Mouse (Mus musculus) kidney, embryonic 15.5 days (tissue): ENCODE measurements around the gene Pafah1b2. TPM values are rescaled to one million over a fixed set of nuclear protein-coding genes. Genes with fewer than 3 reads are reported as not detected.

Source experiments
- ATAC-seq: fragments of 200-750 bp; cut with Nextera tagmentation; replicated peaks from 2 replicates; pipeline ENCODE4 v1.8.0; 2017; ENCODE audit warnings: moderate TSS enrichment; ENCODE audit not compliant: low FRiP score
- H3K27ac ChIP-seq: fragments of 300-500 bp; sonication (generic); 2 replicates; pipeline ENCODE4 v1.5.1; 2015; ENCODE audit warnings: mild to moderate bottlenecking, inconsistent platforms
- H3K27me3 ChIP-seq: fragments of 300-500 bp; sonication (generic); 2 replicates; pipeline ENCODE4 v1.6.1; 2015; ENCODE audit warnings: inconsistent platforms
- H3K36me3 ChIP-seq: fragments of 300-500 bp; sonication (generic); 2 replicates; pipeline ENCODE4 v1.6.1; 2015; ENCODE audit warnings: inconsistent platforms
- H3K4me1 ChIP-seq: fragments of 300-500 bp; sonication (generic); 2 replicates; pipeline ENCODE4 v1.6.1; 2015; ENCODE audit warnings: inconsistent platforms
- H3K4me2 ChIP-seq: fragments of 300-500 bp; sonication (generic); 2 replicates; pipeline ENCODE4 v1.6.1; 2015; ENCODE audit warnings: moderate library complexity, mild to moderate bottlenecking, inconsistent platforms
- H3K4me3 ChIP-seq: fragments of 300-500 bp; sonication (generic); replicated peaks from 2 replicates; pipeline ENCODE4 v1.5.1; 2015; ENCODE audit warnings: mild to moderate bottlenecking, inconsistent platforms
- H3K9ac ChIP-seq: fragments of 300-500 bp; sonication (generic); 2 replicates; pipeline ENCODE4 v1.6.1; 2015; ENCODE audit warnings: mild to moderate bottlenecking, inconsistent platforms
- H3K9me3 ChIP-seq: fragments of 300-500 bp; sonication (generic); replicated peaks from 2 replicates; pipeline ENCODE4 v1.6.1; 2016; ENCODE audit warnings: inconsistent platforms
- WGBS: fragments of 180-500 bp; shearing (Covaris S2); methylation state at CpG from one replicate; pipeline ENCODE4 v1.1.7; 2015; ENCODE audit warnings: mixed read lengths; 5-methylcytosine and 5-hydroxymethylcytosine counted together
- microRNA-seq: library from miRNA; unstranded; fragments of <30 nt; microRNA quantifications from one replicate; pipeline ENCODE4, GENCODE M21; 2016
- polyA plus RNA-seq: library from polyadenylated mRNA; unstranded; fragments of >200 nt; fragmentation: Nextera tagmentation; extraction: Ambion mirVana; gene quantifications from 2 replicates; pipeline ENCODE4 v1.2.1, GENCODE M21; 2015

The Pafah1b2 gene
- polyA plus RNA-seq, 1 experiment from 2014 or later = 162 TPM

DNA sequence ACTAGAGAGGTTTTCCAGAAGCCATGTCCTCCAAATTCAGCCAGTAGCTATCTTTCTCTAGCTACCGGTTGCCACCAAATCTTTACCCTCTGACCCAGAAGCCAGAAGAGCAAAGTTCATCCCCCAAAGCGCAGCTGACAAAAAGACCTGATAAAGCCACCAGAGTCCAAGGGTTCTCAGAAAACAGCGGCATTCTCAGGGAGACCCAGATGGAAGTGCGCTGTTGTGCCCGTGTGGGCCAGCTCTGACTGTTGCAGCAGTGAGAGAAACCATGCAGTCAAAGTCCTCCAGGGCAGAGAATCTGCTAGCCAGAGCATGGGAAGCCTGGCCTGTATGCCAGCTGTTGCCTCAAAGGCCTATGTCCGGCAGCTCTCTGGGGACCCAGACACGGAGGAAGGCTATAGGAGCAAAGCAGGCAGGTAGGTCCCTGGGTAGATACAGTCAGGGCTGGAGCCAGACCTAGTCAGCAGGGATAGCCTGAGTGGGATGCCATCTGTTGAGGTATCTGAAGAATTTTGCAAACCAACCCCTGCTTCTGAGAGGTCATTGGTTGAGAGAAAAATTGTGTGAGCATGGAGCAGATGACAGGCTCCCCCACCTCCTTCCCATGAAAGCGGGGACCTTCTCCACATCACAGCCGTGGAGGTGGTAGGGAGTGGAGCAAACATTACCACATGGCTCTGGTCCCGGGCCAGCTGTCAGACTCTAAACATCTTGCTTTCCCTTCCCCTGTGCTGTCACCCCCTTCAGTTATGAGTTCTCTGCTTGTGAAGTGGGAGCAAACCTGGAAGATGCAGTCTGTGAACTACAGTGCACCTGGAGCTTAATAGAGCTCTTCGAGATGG lies 79.7 kb downstream of the Pafah1b2 start:
- 62% methylated on average over 11 of the region's 11 CpGs for WGBS
- Histone ChIP-seq H3K4me3 (no peak overlapping the region), H3K27ac (0 out of 2 replicates have a peak overlapping the region, but pooled peaks have one; percentile 1), H3K27me3 (peaks cover 4% of the 10 kb centered on the region), H3K4me1 (peaks cover 23% of the 10 kb centered on the region), H3K9ac (no peak overlapping the region), H3K36me3 (peaks cover 40% of the 10 kb centered on the region), H3K9me3 (no peaks in the 10 kb centered on the region), H3K4me2 (peak overlapping the region; percentile 9; the same call in 1 of the 2 replicates)
- ATAC-seq = no peak

DNA sequence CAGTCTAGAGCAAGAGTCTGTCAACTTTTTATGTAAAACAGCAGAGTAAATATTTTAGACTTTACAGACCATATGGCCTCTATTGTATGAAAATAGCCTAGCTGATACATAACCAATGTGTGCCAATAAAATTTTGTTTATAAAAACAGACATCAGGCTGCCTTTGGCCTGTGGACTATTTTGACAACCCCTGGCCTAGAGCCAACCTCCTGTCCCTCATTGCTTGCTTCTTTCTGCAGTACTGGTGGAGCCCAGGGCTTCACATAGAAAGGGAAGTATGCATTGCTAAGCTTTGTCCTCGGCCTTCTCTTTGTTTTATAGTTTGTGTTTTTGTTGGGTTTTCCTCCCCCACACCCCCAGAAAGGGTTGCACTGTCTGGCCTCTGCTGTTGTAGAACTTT lies 80.5 kb downstream of the Pafah1b2 start:
- H3K27me3 ChIP-seq = peaks cover 4% of the 10 kb centered on the region
- H3K4me3 ChIP-seq = no peak overlapping the region
- no peak overlapping the region for H3K9ac ChIP-seq
- no peak overlapping the region for H3K4me2 ChIP-seq
- no peak for ATAC-seq
- H3K27ac ChIP-seq = no peak overlapping the region
- WGBS = 35% methylated on average over 1 of the region's 1 CpGs
- H3K36me3 ChIP-seq = peaks cover 45% of the 10 kb centered on the region
- H3K4me1 ChIP-seq = peaks cover 23% of the 10 kb centered on the region
- H3K9me3 ChIP-seq = no peaks in the 10 kb centered on the region

DNA sequence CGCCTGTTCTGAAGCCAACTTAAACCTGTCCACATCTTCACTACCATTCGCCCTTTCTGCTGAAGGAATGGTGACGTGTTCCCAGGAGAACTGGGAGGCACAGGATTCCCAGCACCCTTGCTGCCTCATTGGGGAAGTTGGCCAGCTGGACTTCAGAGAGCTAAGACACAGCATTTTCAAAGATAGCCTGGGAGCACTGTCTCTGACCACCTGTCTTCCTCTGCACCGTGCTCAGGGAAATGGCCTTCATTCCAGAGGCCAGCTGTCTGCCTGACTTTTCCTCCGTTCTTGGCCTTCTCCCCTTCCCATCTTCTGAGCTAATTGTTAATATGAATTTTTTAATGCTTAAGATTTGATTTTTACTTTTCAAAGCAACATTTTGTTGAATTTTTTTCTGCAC lies 83.2 kb downstream of the Pafah1b2 start:
- Histone ChIP-seq H3K27ac (no peak overlapping the region), H3K9me3 (no peaks in the 10 kb centered on the region), H3K36me3 (peaks cover 67% of the 10 kb centered on the region), H3K9ac (no peak overlapping the region), H3K4me3 (no peak overlapping the region), H3K27me3 (no peaks in the 10 kb centered on the region), H3K4me2 (no peak overlapping the region), H3K4me1 (peaks cover 13% of the 10 kb centered on the region)
- ATAC-seq = no peak
- WGBS = 91% methylated on average over 5 of the region's 5 CpGs

DNA sequence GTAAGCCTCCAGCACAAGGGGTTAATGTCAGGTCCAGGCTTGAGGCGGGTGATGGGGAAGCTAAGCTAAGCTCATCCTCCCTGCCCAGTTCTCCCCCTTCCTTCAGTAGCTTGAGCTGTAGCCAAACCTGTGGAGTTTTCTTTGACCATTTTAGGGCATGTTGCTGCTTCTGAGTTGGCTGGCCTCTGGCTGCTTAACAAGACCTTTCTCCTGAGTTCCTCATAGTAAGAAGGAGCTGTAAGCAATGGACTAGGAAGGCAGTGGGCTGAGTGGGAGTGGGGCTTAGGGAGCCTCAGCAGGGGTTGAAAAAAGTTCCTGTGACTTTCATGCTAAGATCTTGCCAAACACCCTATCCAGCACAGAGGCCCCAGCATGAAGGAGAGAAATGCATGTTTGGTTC lies 92.6 kb downstream of the Pafah1b2 start:
- WGBS = 58% methylated on average over 1 of the region's 1 CpGs
- ATAC-seq = no peak

DNA sequence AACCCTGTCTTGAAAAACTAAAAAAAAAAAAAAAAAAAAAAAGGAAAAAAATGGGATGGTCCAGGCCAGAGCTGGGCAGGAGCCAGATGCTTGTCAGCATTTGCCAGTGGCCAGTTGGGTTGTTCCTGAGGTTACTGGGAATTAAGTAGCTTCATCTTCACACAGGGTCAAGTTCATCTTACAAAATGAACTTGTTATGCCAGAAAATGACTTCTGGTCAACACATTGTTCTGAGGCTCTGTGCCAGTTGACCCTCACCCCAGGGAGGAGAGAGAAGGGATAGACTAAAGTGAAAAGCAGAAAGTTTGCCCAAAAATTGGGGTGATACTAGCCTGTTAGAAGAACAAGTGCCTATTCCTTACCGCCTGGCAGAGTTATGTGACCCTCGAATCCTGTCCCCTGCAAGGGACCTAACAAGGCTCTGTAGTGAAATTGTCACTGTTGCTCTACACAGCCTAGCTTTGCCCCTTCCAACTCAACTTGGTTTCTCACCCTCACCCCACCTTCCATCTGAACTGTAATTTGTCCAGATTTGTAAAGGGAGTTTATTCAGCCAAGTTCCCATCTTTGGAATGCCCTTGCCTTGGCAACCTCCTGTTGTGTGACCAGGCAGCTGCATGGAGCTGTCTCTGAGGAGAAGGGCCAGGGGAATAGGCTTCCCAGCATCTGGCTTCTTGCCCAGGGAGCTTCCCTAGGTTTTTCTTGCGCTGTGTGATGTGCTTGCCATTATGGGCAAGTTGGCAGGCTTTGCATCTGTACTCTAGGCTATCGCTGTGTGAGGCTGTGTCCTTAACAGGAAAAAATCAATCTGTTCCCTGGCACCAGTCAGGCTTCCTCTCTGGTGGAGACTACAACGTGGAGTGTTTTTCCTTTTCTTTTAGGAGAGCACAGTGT lies 95.2 kb downstream of the Pafah1b2 start:
- Histone ChIP-seq H3K27ac (no peak overlapping the region), H3K4me1 (no peaks in the 10 kb centered on the region), H3K4me2 (no peak overlapping the region), H3K4me3 (no peak overlapping the region), H3K9ac (no peak overlapping the region), H3K27me3 (no peaks in the 10 kb centered on the region), H3K36me3 (peaks cover 96% of the 10 kb centered on the region), H3K9me3 (no peaks in the 10 kb centered on the region)
- no peak for ATAC-seq
- 84% methylated on average over 5 of the region's 5 CpGs for WGBS

More for the DNA sequence above, 92.6 kb downstream of the Pafah1b2 start:
- peaks cover 90% of the 10 kb centered on the region for H3K36me3 ChIP-seq
- no peak overlapping the region for H3K9ac ChIP-seq
- H3K27me3 ChIP-seq = no peaks in the 10 kb centered on the region
- H3K4me3 ChIP-seq = no peak overlapping the region
- no peak overlapping the region for H3K4me2 ChIP-seq
- H3K9me3 ChIP-seq = no peaks in the 10 kb centered on the region
- no peaks in the 10 kb centered on the region for H3K4me1 ChIP-seq
- no peak overlapping the region for H3K27ac ChIP-seq

DNA sequence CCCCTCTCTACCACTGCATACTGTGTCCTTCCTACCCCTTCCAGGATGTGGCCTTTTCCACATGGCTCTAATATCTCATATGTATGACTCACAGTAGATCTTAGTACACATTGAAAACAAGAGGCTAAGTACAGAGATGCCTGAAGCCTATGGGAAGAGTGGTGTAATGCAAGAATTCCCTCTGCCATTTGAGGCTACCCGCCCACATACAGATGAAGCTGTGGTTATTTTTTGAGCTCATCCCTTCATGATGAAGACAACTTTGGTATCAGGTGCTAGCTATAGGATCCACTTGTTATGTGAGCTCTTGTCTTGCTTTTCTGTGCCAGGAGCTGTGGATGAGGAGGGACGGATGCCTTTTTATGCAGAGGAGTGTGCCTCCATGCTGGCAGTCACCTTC lies 96.8 kb downstream of the Pafah1b2 start:
- no peaks in the 10 kb centered on the region for H3K9me3 ChIP-seq
- 93% methylated on average over 2 of the region's 2 CpGs for WGBS
- ATAC-seq = no peak
- no peaks in the 10 kb centered on the region for H3K27me3 ChIP-seq
- no peak overlapping the region for H3K4me3 ChIP-seq
- peaks cover 98% of the 10 kb centered on the region for H3K36me3 ChIP-seq
- no peaks in the 10 kb centered on the region for H3K4me1 ChIP-seq
- H3K9ac ChIP-seq = no peak overlapping the region
- no peak overlapping the region for H3K4me2 ChIP-seq
- H3K27ac ChIP-seq = no peak overlapping the region

Small RNAs within 50 kb of the gene (microRNA-seq; reads per million reads assigned to microRNA genes)
- gene Mir7087 = not detected

Other genes starting within 250 kb of the Pafah1b2 start
- 28.3 and 30.6 TPM in 2 replicates for gene Cep164, start 184.0 kb downstream of the Pafah1b2 start, polyA plus RNA-seq
- 32.9 and 33.9 TPM in 2 replicates for gene Bace1, start 174.1 kb downstream of the Pafah1b2 start, polyA plus RNA-seq
- gene Pcsk7, start 106.2 kb downstream of the Pafah1b2 start, polyA plus RNA-seq = 19.4 and 22.0 TPM in 2 replicates
- gene Rnf214, start 105.8 kb downstream of the Pafah1b2 start, polyA plus RNA-seq = 57.4 and 62.3 TPM in 2 replicates
- gene Tagln, start 76.6 kb downstream of the Pafah1b2 start, polyA plus RNA-seq = 56.4 and 108 TPM in 2 replicates
- 37.3 and 39.3 TPM in 2 replicates for gene Sidt2, start 57.4 kb downstream of the Pafah1b2 start, polyA plus RNA-seq
- 9.9 and 10.2 TPM in 2 replicates for gene Sik3, start 130 bp upstream of the Pafah1b2 start, polyA plus RNA-seq
- 32.7 and 67.5 TPM in 2 replicates for gene Apoa1, start 215.9 kb upstream of the Pafah1b2 start, polyA plus RNA-seq
- gene Apoc3, start 222.9 kb upstream of the Pafah1b2 start, polyA plus RNA-seq = 0.93 TPM in 1 of 2 replicates, not detected in the other
- gene Apoa4, start 228.0 kb upstream of the Pafah1b2 start, polyA plus RNA-seq = not detected in 2 replicates